Mouse (Mus musculus): ENCODE data around the gene Olfr1436. TPM values are rescaled to one million over a fixed set of nuclear protein-coding genes. Genes with fewer than 3 reads are reported as not detected.
"Not testable (repeated sequence)": the region's sequence is repeated elsewhere in the genome, so short reads cannot be mapped to it uniquely, and the experiment has no call there.

Gene Olfr1436
- not detected in 2 replicates for polyA plus RNA-seq (2012; rRNA removed)

GRCm38 (mm10) chr19:12299030-12299429 lies at the start of gene Olfr1436:
Gene Olfr1436 (minus strand): TSS chr19:12299130.
- H3K4me3 ChIP-seq (ENCODE audit: insufficient read depth, low read depth, low read length); H3K27me3 ChIP-seq (replicated peaks; ENCODE audit: control insufficient read depth, insufficient read depth, low read length); H3K4me1 ChIP-seq (ENCODE audit: control insufficient read depth, insufficient read depth, low read length); H3K36me3 ChIP-seq (ENCODE audit: control insufficient read depth, insufficient read depth, low read length); H3K27ac ChIP-seq (ENCODE audit: insufficient read depth, low read depth, low read length); DNase-seq: not testable (repeated sequence)
- WGBS: 79% methylated on average over 1 of the region's 1 CpGs

DNA sequence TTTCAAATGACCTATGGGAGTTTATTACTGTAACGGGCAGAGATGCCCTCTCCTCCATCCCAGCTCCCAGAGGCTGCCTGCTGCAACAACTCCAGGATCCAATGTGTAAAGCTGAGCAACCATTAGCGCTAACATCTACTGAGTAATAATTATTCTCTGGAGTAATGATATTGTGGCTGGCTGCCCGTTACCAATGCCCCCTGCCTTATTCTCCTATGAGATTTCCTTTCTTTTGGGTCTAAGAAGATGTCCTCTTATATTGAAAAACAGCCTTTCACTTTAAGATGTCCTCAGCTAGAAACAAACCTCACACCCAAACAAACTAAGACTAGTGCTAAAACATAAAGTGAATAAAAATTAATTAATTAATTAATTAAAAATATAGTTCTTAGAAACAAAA lies 36.9 kb upstream of the Olfr1436 start, which contains the start of gene Olfr1438-ps1:
Olfr1438-ps1 (minus strand) TSS at position 101 of the 400 bp plus-strand sequence.
- Histone ChIP-seq H3K27me3 (replicated peaks; ENCODE audit: control insufficient read depth, insufficient read depth, low read length) (no peaks in the 10 kb centered on the region), H3K36me3 (ENCODE audit: control insufficient read depth, insufficient read depth, low read length) (no peaks in the 10 kb centered on the region), H3K27ac (ENCODE audit: insufficient read depth, low read depth, low read length) (no peak within 1 kb of the TSS), H3K4me1 (ENCODE audit: control insufficient read depth, insufficient read depth, low read length) (no peaks in the 10 kb centered on the region), H3K4me3 (ENCODE audit: insufficient read depth, low read depth, low read length) (no peak within 1 kb of the TSS)
- TF ChIP-seq CTCF (conservative IDR thresholded peaks at IDR 0.05; ENCODE audit: insufficient read depth, insufficient read length, low read depth, low read length) (no peak), POLR2A (IDR thresholded peaks at IDR 0.05; ENCODE audit: low read depth, low read length) (no peak)
- DNase-seq: no peak
- WGBS: 80% methylated on average over 3 of the region's 3 CpGs

- TF ChIP-seq CTCF (conservative IDR thresholded peaks at IDR 0.05; ENCODE audit: insufficient read depth, insufficient read length, low read depth, low read length) (no peak), POLR2A (IDR thresholded peaks at IDR 0.05; ENCODE audit: low read depth, low read length) (no peak)
- no peak within 1 kb of the TSS for H3K4me3 ChIP-seq (ENCODE audit: insufficient read depth, low read depth, low read length)
Observed at GRCm38 (mm10) chr19:12325001-12325400, 26.1 kb upstream of the Olfr1436 start, which contains the start of gene Olfr1437. Gene Olfr1437 (minus strand): TSS chr19:12325101.

DNA sequence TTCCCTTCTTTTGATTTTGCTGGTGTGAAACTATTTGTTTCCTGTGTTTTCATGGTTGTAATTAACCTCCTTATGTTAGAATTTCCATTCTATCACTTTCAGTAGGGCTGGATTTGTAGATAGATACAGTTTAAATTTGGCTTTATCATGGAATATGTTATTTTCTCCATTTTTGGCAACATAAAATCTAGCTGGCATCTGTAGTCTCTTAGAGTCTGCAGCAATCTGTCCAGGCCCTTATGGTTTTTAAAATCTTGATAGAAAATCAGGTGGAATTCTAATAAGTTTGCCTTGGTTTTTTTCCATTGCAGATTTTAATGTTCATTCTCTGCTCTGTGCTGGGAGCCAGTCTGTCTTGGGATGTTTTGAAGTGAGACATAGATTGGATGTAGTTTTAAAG lies 6.0 kb downstream of the Olfr1436 start:
- TF ChIP-seq CTCF (conservative IDR thresholded peaks at IDR 0.05; ENCODE audit: insufficient read depth, insufficient read length, low read depth, low read length) (no peak), POLR2A (IDR thresholded peaks at IDR 0.05; ENCODE audit: low read depth, low read length) (no peak)
- H3K4me3 ChIP-seq (ENCODE audit: insufficient read depth, low read depth, low read length): no peak overlapping the region
- H3K27me3 ChIP-seq (replicated peaks; ENCODE audit: control insufficient read depth, insufficient read depth, low read length): no peaks in the 10 kb centered on the region
- H3K4me1 ChIP-seq (ENCODE audit: control insufficient read depth, insufficient read depth, low read length): no peaks in the 10 kb centered on the region
- H3K36me3 ChIP-seq (ENCODE audit: control insufficient read depth, insufficient read depth, low read length): no peaks in the 10 kb centered on the region
- no peak overlapping the region for H3K27ac ChIP-seq (ENCODE audit: insufficient read depth, low read depth, low read length)
- DNase-seq: no peak

More at GRCm38 (mm10) chr19:12325001-12325400, 26.1 kb upstream of the Olfr1436 start, which contains the start of gene Olfr1437:
- WGBS: 65% methylated on average over 2 of the region's 2 CpGs
- Histone ChIP-seq H3K36me3 (ENCODE audit: control insufficient read depth, insufficient read depth, low read length) (no peaks in the 10 kb centered on the region), H3K27me3 (replicated peaks; ENCODE audit: control insufficient read depth, insufficient read depth, low read length) (no peaks in the 10 kb centered on the region), H3K27ac (ENCODE audit: insufficient read depth, low read depth, low read length) (no peak within 1 kb of the TSS), H3K4me1 (ENCODE audit: control insufficient read depth, insufficient read depth, low read length) (no peaks in the 10 kb centered on the region)
- no peak for DNase-seq

DNA sequence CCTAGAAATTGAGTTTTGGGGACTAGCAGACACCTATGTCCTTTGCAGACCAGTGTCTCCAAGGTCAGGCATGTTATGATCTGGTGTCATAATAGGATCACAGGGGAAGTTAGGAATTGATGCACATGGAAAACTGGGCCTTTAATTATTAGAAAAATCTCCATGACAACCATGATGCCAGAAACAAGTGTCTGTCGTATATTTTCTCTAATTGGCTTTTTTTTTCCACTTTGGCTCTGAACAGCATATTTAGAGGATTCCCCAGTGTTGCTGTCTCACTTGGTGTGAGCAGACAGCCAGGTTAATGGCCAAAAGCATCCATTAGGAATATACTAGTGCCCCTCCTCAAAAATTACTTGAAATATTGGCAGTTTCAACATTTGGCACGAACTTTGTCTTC lies 19.4 kb downstream of the Olfr1436 start, which contains the start of gene Olfr1434:
Olfr1434 (plus strand) TSS at position 301 of the 400 bp plus-strand sequence.
- Histone ChIP-seq H3K27ac (ENCODE audit: insufficient read depth, low read depth, low read length) (no peak within 1 kb of the TSS), H3K27me3 (replicated peaks; ENCODE audit: control insufficient read depth, insufficient read depth, low read length) (no peaks in the 10 kb centered on the region; the same call in 1 of the 2 replicates), H3K36me3 (ENCODE audit: control insufficient read depth, insufficient read depth, low read length) (no peaks in the 10 kb centered on the region), H3K4me3 (ENCODE audit: insufficient read depth, low read depth, low read length) (no peak within 1 kb of the TSS), H3K4me1 (ENCODE audit: control insufficient read depth, insufficient read depth, low read length) (no peaks in the 10 kb centered on the region)
- TF ChIP-seq CTCF (conservative IDR thresholded peaks at IDR 0.05; ENCODE audit: insufficient read depth, insufficient read length, low read depth, low read length): no peak
- no peak for TF ChIP-seq POLR2A (IDR thresholded peaks at IDR 0.05; ENCODE audit: low read depth, low read length)
- no peak for DNase-seq
- WGBS: 73% methylated on average over 2 of the region's 2 CpGs

GRCm38 (mm10) chr19:12260732-12261131 lies 38.2 kb downstream of the Olfr1436 start, which contains the start of gene Olfr235:
Gene Olfr235 (plus strand): TSS chr19:12261032.
- no peaks in the 10 kb centered on the region for H3K27me3 ChIP-seq (replicated peaks; ENCODE audit: control insufficient read depth, insufficient read depth, low read length)
- no peak for DNase-seq
- WGBS: 54% methylated on average over 1 of the region's 1 CpGs
- no peak within 1 kb of the TSS for H3K4me3 ChIP-seq (ENCODE audit: insufficient read depth, low read depth, low read length)
- no peaks in the 10 kb centered on the region for H3K4me1 ChIP-seq (ENCODE audit: control insufficient read depth, insufficient read depth, low read length)
- H3K36me3 ChIP-seq (ENCODE audit: control insufficient read depth, insufficient read depth, low read length): no peaks in the 10 kb centered on the region
- H3K27ac ChIP-seq (ENCODE audit: insufficient read depth, low read depth, low read length): no peak within 1 kb of the TSS
- TF ChIP-seq POLR2A (IDR thresholded peaks at IDR 0.05; ENCODE audit: low read depth, low read length) (no peak), CTCF (conservative IDR thresholded peaks at IDR 0.05; ENCODE audit: insufficient read depth, insufficient read length, low read depth, low read length) (no peak)

Other genes starting within 250 kb of the Olfr1436 start
- gene Olfr1424, start 236.4 kb downstream of the Olfr1436 start, polyA plus RNA-seq (2012; rRNA removed): not detected in 2 replicates
- gene Olfr1425, start 221.4 kb downstream of the Olfr1436 start, polyA plus RNA-seq (2012; rRNA removed): not detected in 2 replicates
- gene Olfr1426, start 207.1 kb downstream of the Olfr1436 start, polyA plus RNA-seq (2012; rRNA removed): not detected in 2 replicates
- gene Olfr1427, start 195.8 kb downstream of the Olfr1436 start, polyA plus RNA-seq (2012; rRNA removed): not detected in 2 replicates
- gene Olfr1428, start 183.2 kb downstream of the Olfr1436 start, polyA plus RNA-seq (2012; rRNA removed): not detected in 2 replicates
- gene Olfr76, start 175.9 kb downstream of the Olfr1436 start, polyA plus RNA-seq (2012; rRNA removed): not detected in 2 replicates
- not detected in 2 replicates for gene Olfr1555-ps1, start 129.0 kb downstream of the Olfr1436 start, polyA plus RNA-seq (2012; rRNA removed)
- gene Olfr1431, start 98.5 kb downstream of the Olfr1436 start, polyA plus RNA-seq (2012; rRNA removed): not detected in 2 replicates
- gene Olfr1432, start 66.5 kb downstream of the Olfr1436 start, polyA plus RNA-seq (2012; rRNA removed): not detected in 2 replicates
- not detected in 2 replicates for gene Olfr262, start 57.5 kb downstream of the Olfr1436 start, polyA plus RNA-seq (2012; rRNA removed)
- gene Olfr235, start 38.1 kb downstream of the Olfr1436 start, polyA plus RNA-seq (2012; rRNA removed): not detected in 2 replicates
- gene Olfr1434, start 19.3 kb downstream of the Olfr1436 start, polyA plus RNA-seq (2012; rRNA removed): not detected in 2 replicates
- gene Olfr1437, start 26.0 kb upstream of the Olfr1436 start, polyA plus RNA-seq (2012; rRNA removed): not detected in 2 replicates
- not detected in 2 replicates for gene Olfr1438-ps1, start 36.8 kb upstream of the Olfr1436 start, polyA plus RNA-seq (2012; rRNA removed)
- not detected in 2 replicates for gene Olfr1440, start 88.1 kb upstream of the Olfr1436 start, polyA plus RNA-seq (2012; rRNA removed)
- not detected in 2 replicates for gene Olfr1441, start 118.3 kb upstream of the Olfr1436 start, polyA plus RNA-seq (2012; rRNA removed)
- not detected in 2 replicates for gene Pfpl, start 128.8 kb upstream of the Olfr1436 start, polyA plus RNA-seq (2012; rRNA removed)
- gene Mpeg1, start 161.6 kb upstream of the Olfr1436 start, polyA plus RNA-seq (2012; rRNA removed): 3.8 and 7.4 TPM in 2 replicates
- gene Dtx4, start 202.3 kb upstream of the Olfr1436 start, polyA plus RNA-seq (2012; rRNA removed): 10.6 and 11.3 TPM in 2 replicates
- 0.45 and 1.4 TPM in 2 replicates for gene Fam111a, start 246.6 kb upstream of the Olfr1436 start, polyA plus RNA-seq (2012; rRNA removed)